Mouse (Mus musculus) intestine, embryonic 14.5 days (tissue): Measurements from ENCODE around the gene Slc6a6. TPM values are rescaled to one million over a fixed set of nuclear protein-coding genes. Genes with fewer than 3 reads are reported as not detected.

Experiments used
- ATAC-seq: fragments of 200-750 bp; cut with Nextera tagmentation; replicated peaks from 2 replicates; pipeline ENCODE4 v1.8.0; 2017; ENCODE audit warnings: low read depth, moderate number of reproducible peaks, moderate TSS enrichment, moderate library complexity; ENCODE audit not compliant: low FRiP score, low TSS enrichment
- DNase-seq: peaks from one replicate; pipeline ENCODE4 v3.0.0-alpha.2; 2018; ENCODE audit warnings: low spot score
- H3K27ac ChIP-seq: fragments of 300-500 bp; sonication (generic); 2 replicates; pipeline ENCODE4 v1.5.1; 2014; ENCODE audit warnings: low read depth, mild to moderate bottlenecking, control low read depth
- H3K27me3 ChIP-seq: fragments of 300-500 bp; sonication (generic); replicated peaks from 2 replicates; pipeline ENCODE4 v1.6.1; 2014; ENCODE audit warnings: low read length, control low read depth; ENCODE audit not compliant: control insufficient read depth, insufficient read depth
- H3K36me3 ChIP-seq: fragments of 300-500 bp; sonication (generic); 2 replicates; pipeline ENCODE4 v1.6.1; 2014; ENCODE audit warnings: low read length, control low read depth; ENCODE audit not compliant: control insufficient read depth, insufficient read depth
- H3K4me1 ChIP-seq: fragments of 300-500 bp; sonication (generic); replicated peaks from 2 replicates; pipeline ENCODE4 v1.6.1; 2014; ENCODE audit warnings: low read length, control low read depth, mixed read lengths; ENCODE audit not compliant: control insufficient read depth, insufficient read depth
- H3K4me2 ChIP-seq: fragments of 300-500 bp; sonication (generic); 2 replicates; pipeline ENCODE4 v1.6.1; 2014; ENCODE audit warnings: low read length
- H3K4me3 ChIP-seq: fragments of 300-500 bp; sonication (generic); 2 replicates; pipeline ENCODE4 v1.5.1; 2014; ENCODE audit warnings: low read depth, low read length, control low read depth, mixed read lengths
- H3K9ac ChIP-seq: fragments of 300-500 bp; sonication (generic); 2 replicates; pipeline ENCODE4 v1.6.1; 2014; ENCODE audit warnings: mild to moderate bottlenecking, low read length
- H3K9me3 ChIP-seq: fragments of 300-500 bp; sonication (generic); 2 replicates; pipeline ENCODE4 v1.6.1; 2016; ENCODE audit warnings: low read length, control low read depth; ENCODE audit not compliant: control insufficient read depth
- WGBS: fragments of 180-500 bp; shearing (Covaris S2); extraction: QIAGEN DNeasy Blood & Tissue Kit; methylation state at CpG from one replicate; pipeline ENCODE4 v1.1.7; 2014; 5-methylcytosine and 5-hydroxymethylcytosine counted together
- polyA plus RNA-seq: library from polyadenylated mRNA; unstranded; fragments of >200 nt; fragmentation: Nextera tagmentation; extraction: Ambion mirVana; gene quantifications from 2 replicates; pipeline ENCODE4 v1.2.1, GENCODE M21; 2014

Gene Slc6a6
- polyA plus RNA-seq, 1 experiment from 2014 or later, result 69.0 TPM

DNA sequence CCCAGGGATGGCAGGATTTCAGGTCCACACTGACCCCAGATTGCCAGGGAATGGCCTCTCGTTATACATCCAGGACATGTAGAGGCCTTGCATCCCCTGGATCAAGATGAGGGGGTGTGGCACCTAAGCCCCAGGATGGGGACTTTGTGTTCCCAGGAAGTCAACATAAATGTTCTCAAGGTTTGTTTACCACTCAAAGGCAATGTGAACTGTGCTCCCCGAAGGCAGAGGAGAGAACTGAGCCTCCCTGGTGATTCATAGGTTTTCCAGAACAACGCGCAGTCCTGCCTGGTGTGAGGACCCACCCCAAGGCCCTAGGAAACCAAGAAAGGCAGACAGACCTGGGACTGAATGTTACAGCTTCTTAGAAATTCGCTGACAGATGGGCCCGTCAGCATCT, 18.6 kb upstream of the Slc6a6 start:
- H3K27me3 ChIP-seq, result no peaks in the 10 kb centered on the region
- H3K4me3 ChIP-seq, result no peak overlapping the region
- no peaks in the 10 kb centered on the region for H3K4me1 ChIP-seq
- no peaks in the 10 kb centered on the region for H3K36me3 ChIP-seq
- no peak overlapping the region for H3K27ac ChIP-seq
- DNase-seq (no peak), ATAC-seq (no peak)
- no peak overlapping the region for H3K9ac ChIP-seq
- 77% methylated on average over 6 of the region's 6 CpGs for WGBS
- no peaks in the 10 kb centered on the region for H3K9me3 ChIP-seq
- H3K4me2 ChIP-seq, result no peak overlapping the region

- no peaks in the 10 kb centered on the region for H3K4me1 ChIP-seq
- no peak for ATAC-seq
- DNase-seq, result no peak
Measured at GRCm38 (mm10) chr6:91665990-91666700, 17.7 kb upstream of the Slc6a6 start.

DNA sequence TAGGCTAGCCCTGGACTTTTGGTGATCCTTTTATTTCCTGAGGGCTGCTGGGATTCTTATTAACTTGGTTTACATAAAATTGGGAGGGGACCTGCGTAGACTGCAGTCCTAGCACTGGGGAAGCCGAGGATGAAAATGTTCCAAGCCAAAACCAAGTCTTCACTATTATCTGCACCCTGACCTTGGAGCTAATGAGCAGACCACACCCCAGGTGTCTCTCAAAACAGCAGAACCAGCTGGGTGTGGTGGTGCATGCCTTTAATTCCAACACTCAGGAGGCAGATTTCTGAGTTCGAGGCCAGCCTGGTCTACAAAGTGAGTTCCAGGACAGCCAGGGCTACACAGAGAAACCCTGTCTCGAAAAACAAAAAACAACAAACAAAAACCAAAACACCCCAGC, 16.7 kb upstream of the Slc6a6 start:
- 87% methylated on average over 4 of the region's 4 CpGs for WGBS
- H3K9me3 ChIP-seq, result no peaks in the 10 kb centered on the region

More at GRCm38 (mm10) chr6:91665990-91666700, 17.7 kb upstream of the Slc6a6 start:
- Histone ChIP-seq H3K9me3 (no peaks in the 10 kb centered on the region), H3K27ac (no peak overlapping the region), H3K4me3 (no peak overlapping the region), H3K9ac (no peak overlapping the region), H3K36me3 (no peaks in the 10 kb centered on the region), H3K27me3 (no peaks in the 10 kb centered on the region), H3K4me2 (no peak overlapping the region)
- 86% methylated on average over 3 of the region's 3 CpGs for WGBS

GRCm38 (mm10) chr6:91668276-91668675, 15.6 kb upstream of the Slc6a6 start:
- H3K4me1 ChIP-seq, result no peaks in the 10 kb centered on the region
- H3K4me2 ChIP-seq, result no peak overlapping the region
- no peak overlapping the region for H3K27ac ChIP-seq
- no peak overlapping the region for H3K9ac ChIP-seq
- no peak overlapping the region for H3K4me3 ChIP-seq
- ATAC-seq (no peak), DNase-seq (no peak)
- H3K27me3 ChIP-seq, result no peaks in the 10 kb centered on the region
- 51% methylated on average over 5 of the region's 5 CpGs for WGBS
- H3K36me3 ChIP-seq, result no peaks in the 10 kb centered on the region
- H3K9me3 ChIP-seq, result no peaks in the 10 kb centered on the region

More for the DNA sequence above, 16.7 kb upstream of the Slc6a6 start:
- no peak for ATAC-seq
- Histone ChIP-seq H3K27me3 (no peaks in the 10 kb centered on the region), H3K4me2 (no peak overlapping the region), H3K36me3 (no peaks in the 10 kb centered on the region), H3K27ac (no peak overlapping the region), H3K4me1 (no peaks in the 10 kb centered on the region), H3K9ac (no peak overlapping the region), H3K4me3 (no peak overlapping the region)
- DNase-seq, result no peak

DNA sequence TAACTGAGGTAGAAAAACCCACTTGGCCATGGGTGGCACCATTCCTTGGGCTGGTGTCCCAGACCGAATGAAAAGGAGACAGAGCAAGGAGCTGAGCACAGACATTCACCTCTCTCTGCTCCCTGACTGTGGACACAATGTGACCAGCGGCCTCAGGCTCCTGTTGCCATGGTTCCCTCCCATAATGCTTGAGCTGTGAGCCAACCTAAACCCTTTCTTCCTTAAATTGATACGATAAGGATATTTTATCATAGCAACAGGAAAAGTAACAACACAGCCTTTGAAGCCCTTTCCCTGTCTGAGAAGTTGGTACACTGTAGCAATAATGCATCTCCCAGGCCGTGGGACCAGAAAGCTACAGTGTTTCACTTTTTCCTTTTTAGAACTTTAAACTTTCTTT, 14.6 kb upstream of the Slc6a6 start:
- Histone ChIP-seq H3K9ac (no peak overlapping the region), H3K36me3 (no peaks in the 10 kb centered on the region), H3K27me3 (no peaks in the 10 kb centered on the region), H3K9me3 (no peaks in the 10 kb centered on the region), H3K4me3 (no peak overlapping the region), H3K4me1 (no peaks in the 10 kb centered on the region), H3K4me2 (no peak overlapping the region), H3K27ac (no peak overlapping the region)
- WGBS, result 65% methylated on average over 4 of the region's 4 CpGs
- ATAC-seq (no peak), DNase-seq (no peak)

- no peaks in the 10 kb centered on the region for H3K27me3 ChIP-seq
- DNase-seq (no peak), ATAC-seq (no peak)
- H3K9me3 ChIP-seq, result no peaks in the 10 kb centered on the region
- no peaks in the 10 kb centered on the region for H3K36me3 ChIP-seq
- H3K4me1 ChIP-seq, result 0 out of 2 replicates have a peak, but pooled peaks cover 4% of the 10 kb centered on the region
- no peak overlapping the region for H3K9ac ChIP-seq
- no peak overlapping the region for H3K4me2 ChIP-seq
- no peak overlapping the region for H3K4me3 ChIP-seq
- 67% methylated on average over 6 of the region's 6 CpGs for WGBS
- no peak overlapping the region for H3K27ac ChIP-seq
Measured at GRCm38 (mm10) chr6:91670224-91670623, 13.6 kb upstream of the Slc6a6 start.

DNA sequence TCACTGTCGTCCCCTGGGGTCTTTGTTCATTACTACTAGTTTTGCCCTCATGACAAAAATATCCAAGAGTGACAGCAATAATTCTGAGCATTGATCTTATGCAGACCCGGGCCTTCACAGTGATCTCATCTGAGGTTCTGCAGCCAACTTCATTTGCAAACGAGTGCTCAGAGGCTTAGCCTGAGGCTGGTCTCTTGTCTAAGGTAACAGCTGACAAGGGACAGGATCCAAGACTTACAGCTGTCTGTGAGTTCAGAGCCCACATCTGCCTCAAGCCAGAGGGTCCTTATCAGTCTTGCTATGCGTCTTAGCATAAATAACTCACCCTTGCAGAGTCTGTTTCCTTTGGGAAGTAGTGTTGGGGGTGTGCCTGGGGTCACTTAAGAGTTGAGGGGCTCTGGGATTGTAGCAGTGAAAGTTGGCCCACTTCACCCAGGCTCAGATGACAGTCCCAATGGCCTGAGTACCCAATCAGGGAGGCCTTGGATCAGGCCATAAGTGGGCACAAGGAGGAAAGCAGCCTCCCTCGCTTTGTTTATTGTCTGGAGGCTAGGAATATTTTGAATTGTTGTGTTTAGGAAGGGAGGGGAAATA, 9.0 kb upstream of the Slc6a6 start:
- Histone ChIP-seq H3K4me3 (no peak overlapping the region), H3K4me2 (no peak overlapping the region), H3K4me1 (peaks cover 20% of the 10 kb centered on the region), H3K36me3 (no peaks in the 10 kb centered on the region), H3K9ac (no peak overlapping the region), H3K9me3 (no peaks in the 10 kb centered on the region), H3K27ac (no peak overlapping the region), H3K27me3 (no peaks in the 10 kb centered on the region)
- 38% methylated on average over 5 of the region's 5 CpGs for WGBS
- DNase-seq, result no peak
- no peak for ATAC-seq

- DNase-seq (no peak), ATAC-seq (no peak)
- H3K36me3 ChIP-seq, result no peaks in the 10 kb centered on the region
- no peaks in the 10 kb centered on the region for H3K27me3 ChIP-seq
- peak overlapping the region; percentile 6; the same call in 1 of the 2 replicates for H3K27ac ChIP-seq
- H3K4me3 ChIP-seq, result no peak overlapping the region
- no peak overlapping the region for H3K9ac ChIP-seq
- no peak overlapping the region for H3K4me2 ChIP-seq
- H3K4me1 ChIP-seq, result peaks cover 23% of the 10 kb centered on the region
- H3K9me3 ChIP-seq, result no peaks in the 10 kb centered on the region
- 38% methylated on average over 12 of the region's 12 CpGs for WGBS
Measured at GRCm38 (mm10) chr6:91678506-91679094, 5.3 kb upstream of the Slc6a6 start.
